Mouse (Mus musculus) midbrain, embryonic 15.5 days (tissue): ENCODE measurements at regions not wholly inside any gene's neighbourhood (a gene's known extent, or its start where the extent isn't known, plus 50 kb on each side); places are given as distances from the start of the nearest gene placed in this dataset. TPM values are rescaled to one million over a fixed set of nuclear protein-coding genes. Genes with fewer than 3 reads are reported as not detected.
A peak's percentile ranks its signal among the peaks of the same experiment; 100 is the strongest.

Source experiments
- ATAC-seq: fragments of 200-750 bp; cut with Nextera tagmentation; replicated peaks from 2 replicates; pipeline ENCODE4 v1.8.0; 2017; ENCODE audit warnings: moderate TSS enrichment
- H3K27ac ChIP-seq: fragments of 300-500 bp; sonication (generic); 2 replicates; pipeline ENCODE4 v1.5.1; 2015; ENCODE audit warnings: mild to moderate bottlenecking, inconsistent platforms
- H3K27me3 ChIP-seq: fragments of 300-500 bp; sonication (generic); replicated peaks from 2 replicates; pipeline ENCODE4 v1.6.1; 2015; ENCODE audit warnings: inconsistent platforms
- H3K36me3 ChIP-seq: fragments of 300-500 bp; sonication (generic); replicated peaks from 2 replicates; pipeline ENCODE4 v1.6.1; 2015; ENCODE audit warnings: inconsistent platforms
- H3K4me1 ChIP-seq: fragments of 300-500 bp; sonication (generic); 2 replicates; pipeline ENCODE4 v1.6.1; 2015; ENCODE audit warnings: inconsistent platforms
- H3K4me2 ChIP-seq: fragments of 300-500 bp; sonication (generic); 2 replicates; pipeline ENCODE4 v1.6.1; 2015; ENCODE audit warnings: inconsistent platforms, mild to moderate bottlenecking, moderate library complexity
- H3K4me3 ChIP-seq: fragments of 300-500 bp; sonication (generic); 2 replicates; pipeline ENCODE4 v1.5.1; 2015; ENCODE audit warnings: mild to moderate bottlenecking, inconsistent platforms
- H3K9ac ChIP-seq: fragments of 300-500 bp; sonication (generic); 2 replicates; pipeline ENCODE4 v1.6.1; 2015; ENCODE audit warnings: mild to moderate bottlenecking, inconsistent platforms
- H3K9me3 ChIP-seq: fragments of 300-500 bp; sonication (generic); 2 replicates; pipeline ENCODE4 v1.6.1; 2016; ENCODE audit warnings: inconsistent platforms
- WGBS: fragments of 180-500 bp; shearing (Covaris S2); methylation state at CpG from one replicate; pipeline ENCODE4 v1.1.7; 2015; ENCODE audit warnings: mixed read lengths; 5-methylcytosine and 5-hydroxymethylcytosine counted together
- microRNA-seq: library from miRNA; unstranded; fragments of <30 nt; microRNA quantifications from one replicate; pipeline ENCODE4, GENCODE M21; 2016

DNA sequence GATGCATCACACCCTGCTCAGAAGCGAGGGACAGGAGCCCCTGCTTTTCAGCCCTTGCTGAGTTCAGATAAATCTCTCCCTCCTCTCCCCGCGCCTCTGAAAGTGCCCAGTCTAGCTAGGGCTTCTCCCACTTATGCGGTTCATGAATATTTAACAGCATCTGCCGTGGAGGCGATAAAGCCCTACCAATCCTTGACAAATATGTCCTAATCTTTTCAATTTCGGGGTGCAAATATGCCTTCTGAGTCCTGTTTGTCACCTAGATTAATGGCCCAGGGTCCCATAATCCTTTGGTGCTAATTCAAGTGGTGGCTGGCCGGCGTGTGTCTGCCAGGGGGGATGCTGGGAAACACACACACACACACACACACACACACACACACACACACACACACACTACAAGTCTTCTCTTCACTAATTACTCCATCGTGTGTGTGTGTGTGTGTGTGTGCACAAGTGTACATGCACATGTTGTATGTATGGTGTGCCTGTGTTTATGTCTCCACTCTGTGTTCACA lies 65.5 kb upstream of the Lhx5 start:
- Histone ChIP-seq H3K9me3 (no peaks in the 10 kb centered on the region), H3K4me3 (no peak overlapping the region), H3K27ac (peak overlapping the region; percentile 73), H3K4me2 (peak overlapping the region; percentile 23), H3K36me3 (no peaks in the 10 kb centered on the region), H3K27me3 (no peaks in the 10 kb centered on the region), H3K9ac (peak overlapping the region; percentile 1; the same call in 1 of the 2 replicates), H3K4me1 (peaks cover 11% of the 10 kb centered on the region)
- peak; percentile 84 for ATAC-seq
- 12% methylated on average over 10 of the region's 10 CpGs for WGBS

DNA sequence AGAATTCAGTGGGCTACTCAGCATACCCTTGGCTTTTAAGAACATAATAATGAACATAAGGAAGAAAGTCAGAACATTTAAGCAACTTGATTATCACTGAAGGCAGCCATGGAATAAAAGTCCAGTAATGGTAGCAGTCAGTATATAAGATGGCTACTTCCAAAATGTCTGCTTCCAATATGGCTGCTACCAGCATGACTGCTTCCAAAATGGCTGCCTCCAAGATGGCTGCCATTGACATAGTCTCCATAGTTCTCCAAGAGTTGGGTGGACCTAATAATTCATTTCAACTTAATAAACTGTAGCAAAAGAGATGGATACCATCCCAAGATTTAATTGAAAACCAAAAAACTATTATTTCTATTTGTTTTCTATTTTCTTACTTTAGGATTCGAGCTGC lies 62.7 kb upstream of the Lhx5 start:
- Histone ChIP-seq H3K9ac (no peak overlapping the region), H3K27ac (no peak overlapping the region), H3K4me1 (peaks cover 19% of the 10 kb centered on the region), H3K9me3 (no peaks in the 10 kb centered on the region), H3K4me2 (no peak overlapping the region), H3K4me3 (no peak overlapping the region), H3K27me3 (no peaks in the 10 kb centered on the region), H3K36me3 (no peaks in the 10 kb centered on the region)
- 91% methylated on average over 1 of the region's 1 CpGs for WGBS
- ATAC-seq = no peak

DNA sequence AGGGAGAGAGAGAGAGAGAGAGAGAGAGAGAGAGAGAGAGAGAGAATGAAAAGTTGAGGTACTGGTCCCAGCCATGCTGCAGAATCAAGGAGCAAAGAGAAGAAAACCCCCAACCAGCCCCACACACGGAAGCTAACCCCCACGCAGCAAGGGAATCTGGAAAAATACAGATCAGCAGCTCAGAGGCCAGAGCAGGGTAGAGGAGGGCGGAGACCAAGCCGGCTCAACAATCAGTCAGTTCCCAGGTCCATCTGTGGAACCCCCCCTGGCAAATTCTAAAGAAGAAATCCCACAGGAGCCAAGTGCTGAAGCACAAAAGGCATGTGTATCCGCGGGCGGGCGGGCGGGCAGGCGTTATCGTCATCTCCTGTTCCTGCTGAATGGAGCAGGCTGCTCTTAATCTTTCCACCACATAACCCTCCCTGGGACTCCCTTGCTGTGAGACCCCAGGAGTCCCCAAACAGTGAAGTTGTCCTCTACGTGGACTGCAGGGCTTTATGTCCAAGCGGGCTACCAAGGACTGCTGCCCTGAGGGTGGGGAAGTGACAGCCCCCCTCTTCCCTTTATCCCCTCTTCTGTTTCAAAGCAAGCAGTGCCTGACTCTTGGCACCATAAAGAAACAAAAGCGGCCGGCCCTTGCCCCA lies 60.2 kb upstream of the Lhx5 start:
- no peak overlapping the region for H3K4me3 ChIP-seq
- 3% methylated on average over 15 of the region's 15 CpGs for WGBS
- no peaks in the 10 kb centered on the region for H3K27me3 ChIP-seq
- H3K9ac ChIP-seq = no peak overlapping the region
- H3K27ac ChIP-seq = peak overlapping the region; percentile 53; the same call in 1 of the 2 replicates
- no peaks in the 10 kb centered on the region for H3K9me3 ChIP-seq
- H3K36me3 ChIP-seq = no peaks in the 10 kb centered on the region
- H3K4me2 ChIP-seq = peak overlapping the region; percentile 19
- peaks cover 12% of the 10 kb centered on the region for H3K4me1 ChIP-seq
- no peak for ATAC-seq

DNA sequence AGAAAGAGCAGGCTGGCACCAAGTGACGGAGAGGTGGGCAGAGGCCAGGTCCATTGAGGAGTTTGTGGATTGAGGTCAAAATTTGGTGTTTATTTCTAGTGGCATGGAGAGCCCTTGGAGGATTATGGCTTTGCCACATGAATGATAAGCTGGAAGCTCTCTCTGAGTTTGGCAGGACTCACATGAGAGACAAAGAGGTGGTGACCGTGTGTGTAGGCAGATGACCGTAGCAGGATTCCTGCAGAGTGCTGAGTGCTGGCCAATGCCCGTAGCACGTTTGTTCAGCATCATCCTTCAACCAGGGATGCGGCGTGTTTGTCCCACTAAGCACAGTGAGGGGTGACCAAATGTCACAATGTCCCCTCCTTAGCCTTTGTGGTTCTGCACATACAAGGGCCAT lies 58.1 kb upstream of the Lhx5 start:
- 88% methylated on average over 7 of the region's 7 CpGs for WGBS
- H3K9ac ChIP-seq = no peak overlapping the region
- no peak for ATAC-seq

More for the DNA sequence above, 58.1 kb upstream of the Lhx5 start:
- no peak overlapping the region for H3K4me2 ChIP-seq
- H3K4me1 ChIP-seq = peaks cover 9% of the 10 kb centered on the region
- H3K9me3 ChIP-seq = no peaks in the 10 kb centered on the region
- H3K4me3 ChIP-seq = no peak overlapping the region
- no peaks in the 10 kb centered on the region for H3K36me3 ChIP-seq
- 0 out of 2 replicates have a peak, but pooled peaks cover 6% of the 10 kb centered on the region for H3K27me3 ChIP-seq
- no peak overlapping the region for H3K27ac ChIP-seq

Small RNAs in the stretch of these regions (microRNA-seq; reads per million reads assigned to microRNA genes)
- not detected for gene Gm26474
